Mouse (Mus musculus) fibroblast of lung, adult 2 months (primary cell): ENCODE data around the gene Lias.

ENCODE experiments used
- DNase-seq: peaks from one replicate; pipeline ENCODE4 v3.0.0-alpha.2; 2011; ENCODE audit warnings: low read depth

Gene Lias

DNA sequence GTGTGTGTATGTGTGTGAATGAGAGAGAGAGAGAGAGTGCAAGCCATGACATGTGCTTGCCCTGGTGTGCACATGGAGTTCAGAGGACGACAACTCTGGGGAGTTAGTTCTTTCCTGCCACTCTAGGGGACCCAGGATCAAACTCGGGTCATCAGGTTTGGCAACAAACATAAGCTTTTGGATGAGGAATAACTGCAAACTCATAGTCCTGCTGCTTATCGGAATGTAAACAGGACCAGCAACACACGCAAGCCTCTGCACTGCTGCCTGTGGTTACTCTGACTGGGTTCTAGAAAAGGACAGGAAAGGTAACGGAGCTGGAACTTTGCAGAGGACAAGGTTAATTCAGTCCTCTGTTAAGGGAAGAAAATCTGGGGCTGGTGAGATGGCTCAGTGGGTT lies 34.0 kb downstream of the Lias start:
- DNase-seq = no peak

DNA sequence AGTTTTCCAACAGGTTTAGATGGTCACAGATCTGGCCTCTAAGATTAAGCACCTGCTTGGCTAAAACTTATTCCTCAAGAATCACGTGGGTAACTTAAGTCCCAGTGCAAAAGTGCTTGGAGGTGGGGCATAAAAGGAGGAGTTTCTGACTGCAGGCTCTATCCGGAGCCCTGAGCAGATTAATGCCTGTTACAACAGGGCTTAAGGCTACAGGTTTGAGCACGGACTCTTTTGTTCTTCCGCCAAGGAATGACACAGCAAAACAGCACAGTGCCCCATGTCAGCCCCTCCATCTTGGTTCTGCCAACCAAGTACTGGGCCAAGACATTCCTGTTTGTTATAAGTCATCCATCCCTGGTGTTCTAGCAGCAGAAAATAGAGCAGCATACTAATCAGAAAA lies 37.0 kb downstream of the Lias start:
- peak; percentile 44 for DNase-seq

DNA sequence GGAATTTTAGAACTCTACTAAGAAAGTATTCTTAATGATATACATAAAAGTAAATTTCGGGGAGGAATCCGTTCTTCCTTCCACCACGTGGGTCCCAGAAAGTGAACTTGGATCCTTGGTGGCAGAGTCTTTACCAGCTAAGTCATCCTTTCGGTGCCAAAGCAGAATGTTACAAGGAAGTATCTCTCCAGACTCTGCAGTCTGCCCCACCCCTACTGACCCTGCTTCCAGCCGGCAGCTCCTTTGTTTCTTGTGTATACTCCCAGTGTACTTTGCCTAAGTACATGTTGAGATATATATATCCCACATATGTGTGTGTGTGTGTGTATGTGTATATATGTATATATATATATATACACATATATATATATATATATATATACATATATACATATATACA lies 38.1 kb downstream of the Lias start:
- no peak for DNase-seq

DNA sequence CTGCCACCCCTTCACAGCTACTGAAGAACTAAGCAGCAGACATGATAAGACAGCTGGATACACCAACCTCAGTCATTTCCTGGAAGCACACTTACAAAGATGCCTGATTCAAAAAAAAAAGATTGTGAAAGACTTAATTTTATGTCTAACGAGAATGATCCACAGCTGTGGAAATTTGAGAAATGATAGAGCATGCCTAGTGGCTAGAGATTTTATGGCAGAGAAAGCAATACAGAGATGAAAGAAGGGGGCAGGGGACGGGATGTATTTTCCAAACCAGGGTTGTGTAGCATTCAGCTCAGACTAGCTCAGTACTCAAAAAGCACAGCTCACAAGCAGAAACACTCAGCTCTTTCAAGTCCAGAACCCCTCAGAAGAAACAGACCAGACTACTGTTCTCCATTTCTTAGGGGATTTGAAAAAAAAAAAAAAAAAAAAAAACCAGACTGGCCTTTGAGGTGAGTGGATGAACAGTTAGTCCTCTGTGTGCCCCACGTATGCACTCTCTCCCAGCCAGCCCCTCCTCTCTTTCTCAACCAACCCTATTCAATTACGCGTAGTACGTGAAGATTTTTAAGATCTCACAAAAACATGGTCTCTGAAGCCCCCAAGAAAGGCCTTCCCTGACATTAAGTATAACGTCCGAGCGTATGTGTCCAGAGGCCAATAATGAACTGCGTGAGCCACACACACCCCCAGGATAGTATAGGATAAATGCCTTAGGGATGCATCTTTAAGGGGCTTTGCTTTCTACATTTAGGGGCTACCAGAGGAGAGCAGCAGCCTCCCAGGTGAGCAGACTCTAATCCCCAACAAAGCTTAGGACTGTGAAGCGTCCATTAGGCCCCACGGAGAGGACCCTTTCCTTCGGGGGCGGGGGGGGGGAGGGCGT lies 43.4 kb downstream of the Lias start:
- DNase-seq = peak; percentile 16

DNA sequence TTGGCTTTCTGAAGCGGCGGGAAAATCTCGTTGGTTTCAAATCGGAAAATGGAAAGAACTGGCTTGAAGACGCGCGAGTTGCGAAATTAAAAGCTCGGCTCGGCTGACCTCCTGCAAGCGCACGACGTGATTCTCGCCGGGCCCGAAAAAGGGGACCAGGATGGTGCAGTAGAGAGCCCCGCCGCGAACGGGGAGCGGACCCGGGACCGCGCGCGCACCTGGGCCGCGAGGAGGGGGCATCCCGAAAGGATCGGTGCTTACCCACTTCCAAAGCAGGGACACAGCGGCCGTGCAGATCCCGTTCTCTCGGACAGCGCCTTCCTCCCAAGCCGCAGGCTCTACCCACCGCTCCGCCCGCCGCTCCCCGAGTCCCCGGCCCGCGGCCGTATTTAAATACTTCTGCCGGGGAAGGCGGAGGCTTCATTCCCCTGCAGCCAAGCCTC lies 44.1 kb downstream of the Lias start:
- peak; percentile 20 for DNase-seq

DNA sequence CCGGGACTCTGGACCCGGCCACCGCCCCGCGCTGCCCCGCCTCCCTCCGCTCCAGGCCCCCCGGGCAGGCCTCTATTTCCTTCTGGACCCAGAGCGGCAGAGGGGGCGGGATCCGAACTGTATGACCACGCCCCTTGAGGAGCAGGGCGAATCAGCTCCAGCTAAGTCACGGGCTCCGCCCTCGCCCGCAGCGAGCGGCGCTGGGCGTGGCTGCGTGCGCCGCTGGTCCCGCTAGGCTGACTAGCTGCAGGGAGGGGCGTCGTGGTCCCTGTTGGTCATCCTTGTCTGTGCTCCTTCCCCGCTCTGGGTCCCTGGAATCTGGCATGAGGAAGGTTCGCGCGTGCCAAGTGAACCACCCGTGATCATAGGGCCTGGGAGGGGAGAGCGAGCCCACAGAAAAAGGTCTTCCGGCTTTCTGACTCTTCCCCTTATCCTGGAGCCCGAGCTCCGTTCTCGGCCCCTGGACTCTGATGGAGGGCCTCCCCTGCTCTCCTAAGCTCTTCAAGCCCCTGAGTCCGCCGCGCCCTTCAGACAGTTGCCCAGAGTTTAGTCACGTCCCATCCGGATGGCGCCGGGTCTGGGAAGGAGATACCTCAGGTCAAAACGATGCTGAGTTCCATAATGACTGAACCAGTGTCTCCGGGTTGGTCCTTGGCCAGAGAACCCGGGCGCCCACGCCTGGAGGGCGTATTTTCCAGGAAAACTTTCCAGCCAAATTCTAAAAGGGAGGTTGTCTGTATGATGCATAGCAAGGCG lies 44.7 kb downstream of the Lias start, which contains the start of gene Ugdh:
TSS of gene Ugdh (minus strand) at position 144 of the 756 bp plus-strand sequence.
- DNase-seq = peak; percentile 94

DNA sequence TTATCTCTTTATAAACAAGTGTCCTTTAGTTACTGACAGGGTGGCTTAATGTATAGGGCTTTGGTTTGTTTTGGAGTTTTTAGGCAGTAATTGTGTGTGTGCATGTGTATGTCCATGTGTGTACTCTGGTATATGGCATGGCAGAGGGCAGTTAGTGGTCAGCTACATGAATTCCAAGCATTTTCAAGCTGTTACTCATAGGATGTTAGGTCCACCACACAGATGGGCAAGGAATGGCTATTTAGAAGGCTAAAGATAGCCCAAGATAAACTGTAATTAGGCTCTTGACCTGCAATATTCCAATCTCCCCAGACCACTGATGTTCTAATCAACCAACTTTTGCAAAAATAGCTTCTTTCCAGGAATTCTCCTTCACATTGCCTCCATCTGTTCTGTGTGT lies 46.7 kb downstream of the Lias start:
- DNase-seq = no peak

DNA sequence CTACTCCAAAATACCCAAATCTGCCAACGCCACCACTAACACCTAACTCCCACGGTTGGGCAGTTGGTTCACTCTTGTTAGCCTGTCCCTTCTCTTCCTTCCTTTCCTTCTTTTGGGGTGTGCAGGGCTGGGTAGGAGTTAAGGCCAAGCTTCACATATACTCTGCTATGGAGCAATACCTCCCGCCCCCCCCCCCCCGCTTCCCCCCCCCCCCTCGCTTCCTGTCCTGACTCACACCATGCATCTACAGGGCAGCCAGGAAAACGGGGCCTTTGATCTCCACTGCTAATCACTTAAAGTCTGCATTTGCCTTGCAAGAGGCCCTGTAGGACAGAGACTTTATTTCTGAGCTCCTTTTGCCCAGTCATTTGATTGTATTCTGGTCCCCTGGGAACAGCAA lies 53.7 kb downstream of the Lias start:
- no peak for DNase-seq

DNA sequence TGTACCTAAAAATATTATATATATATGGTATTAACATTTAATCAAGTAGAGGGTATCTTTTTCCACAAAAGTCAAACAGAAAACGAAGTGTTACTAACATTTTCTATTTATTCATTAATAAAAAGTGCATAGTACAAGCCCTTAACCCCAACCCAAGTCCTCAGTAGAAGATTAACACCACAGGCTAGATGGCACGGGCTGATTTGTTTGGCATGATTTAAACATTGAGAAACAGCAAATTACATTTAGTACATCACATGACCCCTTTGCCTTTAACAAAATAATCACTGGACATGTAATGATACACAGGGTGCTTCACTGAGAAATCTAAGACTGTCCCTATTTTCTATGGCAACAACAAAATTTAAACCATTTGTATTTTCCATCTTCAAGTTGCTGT lies 55.5 kb downstream of the Lias start:
- DNase-seq = no peak

DNA sequence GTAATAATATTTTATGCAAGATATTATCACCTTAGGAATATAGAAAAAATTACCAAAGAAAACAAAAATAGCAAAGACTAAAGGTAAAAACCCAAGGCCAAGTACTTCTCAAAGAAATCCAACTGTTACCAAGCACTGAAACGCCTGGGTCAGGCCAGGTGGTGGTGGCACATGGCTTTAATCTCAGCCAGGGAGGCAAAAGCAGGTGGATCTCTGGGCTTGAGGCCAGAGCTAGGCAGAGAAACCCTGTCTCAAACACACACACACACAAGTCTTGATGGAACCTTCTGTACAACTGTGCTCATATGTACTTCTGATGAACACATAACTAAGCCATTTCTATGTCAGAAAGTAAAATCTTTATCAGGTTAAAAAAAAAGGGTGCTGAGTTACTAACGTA lies 56.5 kb downstream of the Lias start:
- DNase-seq = no peak

DNA sequence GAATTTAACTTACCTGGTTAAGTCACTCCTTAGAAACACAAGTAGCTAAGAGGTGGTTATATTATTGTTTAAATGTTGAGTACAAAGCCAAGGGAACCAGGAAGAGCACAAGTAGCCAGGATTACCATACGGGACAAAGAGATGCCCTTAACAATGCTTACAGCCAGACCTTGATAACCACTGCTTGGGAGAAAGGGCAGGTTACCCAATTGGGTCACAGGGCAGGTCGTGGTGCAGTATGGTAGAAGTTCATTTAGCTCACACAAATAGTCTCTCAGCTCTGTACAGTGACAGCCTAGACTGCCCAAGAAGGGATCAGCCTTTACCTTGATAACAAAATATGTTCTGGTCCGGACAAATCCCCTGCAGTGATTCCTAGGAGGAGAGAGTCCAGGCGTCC lies 57.6 kb downstream of the Lias start:
- no peak for DNase-seq

DNA sequence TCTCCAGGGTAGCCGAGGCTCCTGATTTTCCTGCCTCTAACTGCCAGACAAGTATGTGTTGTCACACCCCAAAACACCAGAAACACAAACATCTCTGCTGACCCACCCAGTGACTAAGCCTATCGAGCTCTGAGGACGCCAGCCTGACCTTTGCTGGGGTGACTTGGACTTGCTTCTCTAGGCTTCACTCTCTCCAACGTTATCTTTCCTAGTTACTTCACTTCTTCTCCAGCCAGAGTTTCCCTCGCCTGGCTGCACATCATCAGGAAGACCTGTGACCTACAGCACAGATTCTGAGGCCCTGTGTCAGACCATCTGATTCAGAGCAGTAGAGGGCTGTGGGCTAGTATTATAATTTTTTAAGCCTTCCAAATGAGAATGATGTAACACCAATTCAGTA lies 63.5 kb downstream of the Lias start:
- DNase-seq = peak; percentile 71

DNA sequence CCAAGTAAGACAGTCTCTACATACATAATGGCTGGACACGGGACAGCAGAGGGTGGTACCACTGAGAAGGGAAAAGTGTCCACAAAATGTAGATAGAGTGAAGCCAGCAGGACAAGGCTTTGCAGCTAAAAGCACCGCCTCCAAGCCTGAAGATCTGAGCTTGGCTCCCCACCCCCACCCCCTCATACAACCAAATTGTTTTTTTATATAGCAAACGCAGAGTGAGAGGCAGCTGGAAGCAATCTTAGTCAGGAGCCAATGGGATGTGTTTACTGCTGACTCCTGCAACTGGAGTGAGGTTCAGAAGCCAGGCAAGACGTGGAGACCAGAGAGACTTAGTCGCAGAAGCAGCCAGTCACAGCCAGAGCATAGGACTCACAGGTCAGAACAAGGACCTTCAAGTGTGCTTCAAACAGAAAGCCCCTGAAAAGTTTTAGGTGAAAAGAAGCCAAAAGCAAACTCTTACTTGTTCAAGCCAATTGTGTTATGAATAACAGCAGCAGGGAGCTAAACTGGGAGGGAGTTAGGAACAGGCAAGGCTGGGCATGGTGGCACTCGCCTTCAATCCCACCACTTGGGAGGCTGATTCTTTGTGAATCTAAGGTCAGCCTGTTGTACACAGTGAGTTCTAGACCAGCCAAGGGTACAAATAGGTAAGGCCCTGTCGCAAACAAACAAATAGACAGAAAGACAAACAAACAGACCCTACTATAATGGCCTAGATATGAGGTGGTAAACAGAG lies 66.0 kb downstream of the Lias start:
- peak; percentile 65 for DNase-seq

DNA sequence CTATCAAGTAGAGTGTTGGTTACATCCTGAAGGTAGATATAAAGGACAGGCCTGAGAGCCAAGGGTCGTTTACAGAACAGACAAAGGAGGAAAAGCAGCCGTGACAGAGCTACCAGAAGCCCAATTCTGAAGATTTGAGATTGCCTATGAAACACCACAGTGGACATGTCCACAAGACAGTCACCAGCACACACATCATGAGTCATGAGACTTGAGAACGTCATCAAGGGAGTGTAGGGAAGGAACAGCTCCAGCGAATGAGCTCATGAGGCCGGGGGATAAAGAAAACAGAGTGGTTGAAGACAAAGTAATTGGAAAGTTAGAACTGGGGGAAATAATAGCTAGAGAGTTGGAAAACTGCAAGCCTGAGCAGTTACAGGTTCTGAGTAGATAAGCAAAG lies 66.5 kb downstream of the Lias start:
- peak; percentile 64 for DNase-seq

DNA sequence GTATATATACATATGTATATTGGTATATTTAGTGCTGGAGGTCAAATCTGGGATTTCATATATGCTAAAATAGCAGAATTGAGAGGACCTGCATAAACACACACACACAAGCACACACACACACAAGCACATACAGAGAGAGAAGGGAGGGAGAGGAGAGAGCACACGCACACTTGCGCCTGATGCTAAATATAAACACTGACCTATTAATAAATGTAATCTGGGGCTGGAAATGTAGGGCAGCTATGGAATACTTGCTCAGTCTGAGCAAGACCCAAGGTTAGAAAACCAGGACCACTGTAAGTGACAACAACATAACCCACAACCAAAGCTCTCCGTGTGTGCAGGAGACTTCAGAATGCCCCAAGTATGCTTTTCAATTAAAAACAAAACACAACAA lies 68.2 kb downstream of the Lias start:
- DNase-seq = no peak
